Mouse (Mus musculus): Measurements from ENCODE around the gene Tfb1m. TPM values are rescaled to one million over a fixed set of nuclear protein-coding genes. Genes with fewer than 3 reads are reported as not detected.
A peak's percentile ranks its signal among the peaks of the same experiment; 100 is the strongest.

Tfb1m gene
- 11.6 and 14.6 TPM in 2 replicates for total RNA-seq (2021)
- long read RNA-seq, experiment 1, transcript Tfb1m-201 (7 exons, 1,402 nt), result major isoform, 5 of 5 reads
- long read RNA-seq, experiment 1, partial matches to known transcripts, result 0 of 5 reads
- long read RNA-seq, experiment 1, other reads (novel, unspliced or antisense), result 0 of 5 reads
- long read RNA-seq, experiment 2, partial matches to known transcripts, result 0 of 3 reads
- long read RNA-seq, experiment 2, other reads (novel, unspliced or antisense), result 1 of 3 reads

DNA sequence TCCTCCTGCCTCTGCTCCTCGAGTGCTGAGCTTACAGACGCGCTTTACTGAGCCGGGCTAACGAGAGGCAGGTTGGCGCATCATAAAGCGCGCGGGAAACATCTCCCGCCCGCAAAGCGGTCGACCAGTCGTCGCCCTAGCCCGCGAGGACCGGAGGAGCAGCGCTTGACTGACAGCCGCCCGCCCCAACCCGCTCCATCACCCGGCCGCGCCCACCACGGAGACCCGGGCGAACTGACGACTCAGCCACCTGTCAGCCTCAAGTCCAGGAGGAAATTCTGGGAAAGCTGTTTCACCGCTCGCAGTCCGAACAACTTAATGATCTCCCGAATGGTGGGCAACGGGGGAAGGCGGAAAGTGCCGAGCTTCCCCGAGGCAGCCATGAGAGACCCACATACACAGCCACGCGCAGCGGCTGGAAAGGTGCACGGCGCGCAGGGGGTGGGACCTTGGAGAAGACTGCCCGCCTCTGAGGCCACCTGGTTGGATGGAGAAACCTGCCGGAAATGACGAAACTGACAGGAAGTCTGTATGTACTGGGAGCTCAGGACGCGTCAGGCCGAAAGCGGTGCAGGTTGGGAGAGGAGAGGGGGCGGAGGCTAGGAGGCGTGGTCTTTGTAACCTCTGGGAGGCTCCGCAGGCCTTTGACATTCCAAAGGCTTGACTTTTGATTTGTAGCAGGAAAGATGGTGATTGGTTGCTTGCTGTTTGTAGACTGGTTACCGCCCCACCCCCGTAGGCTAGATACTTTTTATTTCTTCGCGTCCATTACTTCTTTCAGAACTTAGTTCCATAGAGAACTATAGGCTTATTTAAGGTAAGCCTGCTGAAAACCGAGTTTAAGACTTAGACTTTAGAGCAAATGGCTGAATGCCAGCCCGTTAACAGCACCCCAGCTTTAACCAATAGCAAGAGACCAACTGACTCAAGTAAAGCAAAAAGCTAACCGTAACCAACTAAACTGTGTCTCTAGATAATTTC lies at the start of gene Tfb1m:
Gene Tfb1m (minus strand): TSS at position 451 of the 981 bp plus-strand sequence.
- DNase-seq, result peak; percentile 98

- no peak for DNase-seq
Observed at GRCm38 (mm10) chr17:3602954-3603672, 45.5 kb upstream of the Tfb1m start.

GRCm38 (mm10) chr17:3598393-3598792 lies 40.8 kb upstream of the Tfb1m start:
- DNase-seq, result no peak

- no peak for DNase-seq
Observed at GRCm38 (mm10) chr17:3597866-3598265, 40.3 kb upstream of the Tfb1m start.

DNA sequence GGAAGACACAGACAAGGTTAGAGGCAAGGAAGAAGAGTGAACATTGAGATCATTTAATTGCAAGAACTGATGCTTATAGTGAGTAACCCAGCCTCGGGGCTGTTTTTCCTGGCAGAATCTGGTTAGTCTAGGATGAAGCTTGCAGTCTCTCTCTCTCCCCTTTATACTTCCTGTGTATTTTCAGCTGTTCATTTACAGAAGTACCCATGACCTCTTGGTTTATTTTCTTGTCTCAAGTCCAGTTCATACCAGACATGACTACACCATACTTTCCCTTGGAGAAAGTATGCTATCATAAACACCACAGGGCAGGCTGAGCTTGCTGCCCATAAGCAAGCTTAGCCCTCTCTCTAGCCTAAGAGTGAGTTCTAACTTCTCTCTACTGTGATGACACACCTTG lies 39.5 kb upstream of the Tfb1m start:
- DNase-seq, result no peak

- DNase-seq, result peak; percentile 86
Observed at GRCm38 (mm10) chr17:3570876-3571275, 13.3 kb upstream of the Tfb1m start.

GRCm38 (mm10) chr17:3562405-3562804 lies 4.8 kb upstream of the Tfb1m start:
- peak; percentile 11 for DNase-seq

- DNase-seq, result no peak
Observed at GRCm38 (mm10) chr17:3560534-3560933, 3.0 kb upstream of the Tfb1m start.

DNA sequence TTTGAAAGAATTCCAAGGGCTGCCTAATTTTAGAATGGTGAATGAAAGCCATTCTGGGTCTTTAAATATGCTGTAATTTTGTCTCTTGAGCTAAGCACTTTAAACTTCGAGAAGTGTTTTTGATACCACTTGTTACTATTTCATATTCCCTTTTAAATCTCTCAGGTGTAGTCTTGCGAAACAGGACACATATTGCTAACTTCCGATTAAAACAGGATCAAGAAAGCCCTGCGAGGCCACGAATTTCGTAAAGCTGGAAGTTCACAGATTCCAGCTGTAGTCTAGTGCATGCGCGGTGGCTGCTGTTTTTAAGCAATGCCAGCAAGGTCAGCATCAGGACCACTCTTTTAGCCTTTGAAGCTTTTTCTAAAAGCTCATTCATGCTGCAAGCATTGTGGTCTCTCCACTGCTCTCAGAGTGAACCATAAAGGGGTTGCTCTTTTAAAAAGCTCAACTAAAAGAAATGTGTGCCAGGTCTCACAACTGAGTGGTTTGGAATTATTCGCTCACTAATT lies 832 bp upstream of the Tfb1m start:
- peak; percentile 27 for DNase-seq

GRCm38 (mm10) chr17:3556251-3556650 lies 1.3 kb downstream of the Tfb1m start:
- no peak for DNase-seq

DNA sequence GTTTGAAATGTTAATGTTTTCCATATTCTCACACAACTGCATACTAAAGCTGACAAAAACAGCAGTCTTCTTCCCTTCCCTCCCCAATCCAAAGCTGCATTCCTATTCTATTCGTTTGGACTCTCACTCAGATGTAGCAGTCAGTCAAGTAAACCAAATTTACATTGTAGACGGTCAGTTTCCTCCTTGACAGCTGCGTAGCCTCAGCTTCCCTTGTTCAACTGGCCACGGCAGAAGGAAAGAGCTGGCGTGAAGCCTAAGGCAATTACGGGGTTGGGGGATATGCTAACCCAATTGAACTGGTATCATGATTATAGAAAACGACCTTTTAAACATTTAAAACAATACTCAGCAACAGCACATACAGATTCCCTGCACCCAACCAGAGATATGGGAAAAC lies 9.9 kb downstream of the Tfb1m start:
- no peak for DNase-seq

DNA sequence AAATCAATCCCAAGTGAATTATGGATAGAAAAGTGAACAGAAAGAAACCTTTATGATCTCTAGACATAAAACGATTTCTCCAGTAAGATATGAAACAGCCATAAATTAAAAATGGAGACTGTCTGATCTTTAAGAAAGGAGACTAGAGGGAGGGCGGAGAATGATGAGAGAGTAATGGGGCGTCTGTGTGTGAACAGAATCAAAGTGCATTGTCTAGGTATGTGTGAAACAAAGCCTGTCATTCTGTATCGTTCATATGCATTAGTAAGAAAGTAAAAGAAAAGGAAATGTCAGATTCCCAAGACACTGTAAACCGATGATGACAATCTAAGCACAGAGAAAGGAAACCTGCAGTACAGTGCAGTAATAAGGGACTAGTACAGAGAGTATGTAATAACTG lies 16.5 kb downstream of the Tfb1m start:
- no peak for DNase-seq

GRCm38 (mm10) chr17:3540304-3540703 lies 17.3 kb downstream of the Tfb1m start:
- DNase-seq, result no peak

DNA sequence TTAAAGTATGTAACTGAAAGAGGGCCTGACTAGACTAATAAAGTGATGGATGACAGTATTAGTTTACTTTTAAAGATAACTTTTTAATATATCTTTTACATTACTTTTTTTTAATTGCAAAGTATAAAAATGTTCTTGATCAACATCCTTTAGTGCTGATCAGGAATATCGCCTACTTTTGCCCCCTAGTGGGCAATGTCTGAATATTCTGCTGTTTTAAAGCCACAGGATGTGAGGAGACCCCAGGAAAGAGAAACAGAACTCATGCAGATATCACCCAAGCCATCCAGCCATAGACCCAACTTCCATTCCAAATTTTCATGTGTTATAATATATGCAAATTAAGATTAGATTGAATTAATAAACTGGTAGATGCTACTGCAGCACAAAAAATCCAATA lies 24.2 kb downstream of the Tfb1m start:
- DNase-seq, result no peak

GRCm38 (mm10) chr17:3532254-3532653 lies 25.3 kb downstream of the Tfb1m start, which contains the start of gene Cldn20:
Gene Cldn20 (plus strand): TSS chr17:3532554.
- no peak for DNase-seq

DNA sequence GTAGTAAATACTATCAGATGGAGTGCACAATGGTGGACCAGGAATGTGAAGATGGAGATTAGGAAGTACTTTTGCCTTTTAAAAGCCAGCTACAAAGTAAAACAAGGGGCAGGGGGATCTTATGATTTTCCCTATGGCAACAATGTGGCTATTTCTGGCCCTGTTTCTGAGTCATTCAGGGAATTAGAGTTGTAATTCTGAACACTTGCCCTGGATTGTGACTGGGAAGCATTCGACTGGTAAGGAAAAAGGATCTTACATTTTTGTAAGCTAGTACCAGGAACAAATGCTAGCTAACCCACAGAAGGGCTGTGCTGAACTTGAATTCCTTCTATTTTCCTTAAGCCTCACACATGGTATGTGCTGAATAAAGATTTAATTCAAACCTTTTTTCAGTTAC lies 25.9 kb downstream of the Tfb1m start:
- DNase-seq, result no peak

DNA sequence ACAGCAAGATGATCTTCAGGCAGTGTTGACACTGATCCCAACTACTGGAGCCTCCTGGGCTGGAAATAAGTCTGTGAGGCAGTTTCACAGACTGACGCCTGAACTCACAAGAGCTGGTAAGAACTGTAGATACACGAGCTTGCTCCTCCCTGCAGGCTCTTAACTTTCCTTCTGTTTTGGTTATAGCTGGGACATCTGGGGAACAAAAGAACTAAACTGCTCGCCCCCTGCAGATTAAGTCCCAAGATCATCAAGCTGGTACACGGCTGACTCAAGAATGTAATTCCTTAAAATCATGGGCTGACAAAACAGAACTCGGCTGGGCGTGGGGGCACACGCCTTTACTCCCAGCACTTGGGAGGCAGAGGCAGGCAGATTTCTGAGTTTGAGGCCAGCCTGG lies 27.0 kb downstream of the Tfb1m start:
- DNase-seq, result no peak

GRCm38 (mm10) chr17:3529523-3529922 lies 28.1 kb downstream of the Tfb1m start:
- no peak for DNase-seq

DNA sequence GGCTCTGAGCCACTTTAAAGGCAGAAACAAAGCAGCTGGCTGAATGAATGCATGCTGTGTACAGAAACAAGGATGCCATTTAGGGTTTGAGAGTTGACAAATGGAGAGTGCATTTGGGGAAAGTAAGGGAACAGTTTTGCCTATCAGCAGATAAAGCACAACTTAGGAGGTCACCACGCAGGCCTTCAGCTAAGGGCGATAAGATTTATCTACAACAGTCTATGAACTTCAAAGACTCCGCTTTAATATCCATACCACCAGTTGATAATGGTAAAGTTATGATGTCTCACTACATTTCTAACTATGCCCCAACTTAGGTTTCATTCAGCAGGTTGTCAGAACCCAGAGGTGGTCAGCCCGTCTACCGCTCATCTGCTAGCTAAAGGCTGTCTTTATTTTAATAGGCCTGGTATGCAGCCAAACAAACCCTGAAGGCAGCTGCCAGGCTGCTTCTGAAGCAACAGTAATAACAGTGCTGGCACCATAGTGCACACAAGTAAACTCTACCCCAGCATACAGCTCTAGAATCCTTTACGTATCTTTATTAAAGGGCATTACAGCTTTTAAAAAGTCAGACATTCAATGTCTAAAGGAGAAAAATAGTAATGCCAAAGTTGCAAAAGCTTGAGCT lies 29.6 kb downstream of the Tfb1m start:
- no peak for DNase-seq

GRCm38 (mm10) chr17:3520344-3520743 lies 37.2 kb downstream of the Tfb1m start:
- no peak for DNase-seq

GRCm38 (mm10) chr17:3516406-3516805 lies 41.2 kb downstream of the Tfb1m start:
- no peak for DNase-seq

DNA sequence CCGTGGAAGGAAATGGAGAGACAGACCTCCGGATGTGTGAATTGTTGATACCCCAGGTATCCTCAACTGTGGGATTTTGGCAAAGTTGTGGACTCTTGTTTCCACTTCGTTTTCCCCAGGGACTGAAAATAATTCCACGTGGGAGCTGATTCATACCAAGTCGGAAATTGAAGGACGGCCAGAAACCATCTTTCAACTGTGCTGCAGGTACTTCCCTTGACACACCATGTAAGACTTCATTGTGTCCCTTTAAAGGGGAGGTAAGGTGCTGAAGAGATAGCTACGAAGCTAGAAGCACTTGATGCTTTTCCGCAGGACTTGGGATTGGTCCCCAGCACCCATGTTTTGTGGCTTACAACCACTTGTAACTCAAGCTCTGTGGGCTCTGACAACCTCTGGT lies 41.7 kb downstream of the Tfb1m start:
- no peak for DNase-seq

All from adrenal gland, postnatal 14 days (tissue).